Mouse (Mus musculus): ENCODE data around the gene Tm2d1. TPM values are rescaled to one million over a fixed set of nuclear protein-coding genes. Genes with fewer than 3 reads are reported as not detected.

Tm2d1 gene
- polyA plus RNA-seq (2012; rRNA removed), result 56.8 and 61.4 TPM in 2 replicates

DNA sequence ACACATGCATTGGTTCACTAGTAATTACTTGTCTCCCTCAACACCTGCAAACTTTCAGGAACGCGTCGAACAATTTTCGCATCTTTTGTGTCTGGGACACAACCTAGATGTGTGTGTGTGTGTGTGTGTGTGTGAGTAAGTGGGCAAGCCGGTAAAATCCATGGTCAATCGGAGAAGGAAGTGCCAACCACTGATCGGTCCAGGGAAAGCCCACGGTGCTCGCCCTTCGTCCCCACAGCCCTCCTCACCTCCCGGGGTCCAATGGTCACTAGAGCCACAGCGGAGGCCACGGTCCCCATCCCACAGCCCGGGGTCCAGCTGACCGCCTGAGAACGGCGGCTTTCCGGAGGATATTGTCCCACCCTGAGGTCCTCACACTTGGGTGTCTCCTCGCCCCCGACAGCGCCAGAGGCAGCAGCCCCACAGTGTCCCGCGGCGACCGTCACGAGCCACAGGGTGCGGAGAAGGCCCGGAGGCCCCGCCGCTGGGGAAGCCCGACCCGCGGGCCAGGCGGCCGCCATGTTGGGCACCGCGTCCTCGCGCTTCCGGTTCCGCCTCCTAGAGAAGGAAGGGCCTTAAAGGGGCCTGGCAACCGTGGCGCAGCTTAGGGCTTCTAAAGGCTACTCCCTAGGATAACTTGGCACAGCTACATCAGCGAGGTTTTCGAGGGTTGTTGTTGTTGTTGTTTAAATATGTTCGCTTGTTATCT lies at the start of gene Tm2d1:
TSS of gene Tm2d1 (minus strand) at position 591 of the 709 bp plus-strand sequence.

DNA sequence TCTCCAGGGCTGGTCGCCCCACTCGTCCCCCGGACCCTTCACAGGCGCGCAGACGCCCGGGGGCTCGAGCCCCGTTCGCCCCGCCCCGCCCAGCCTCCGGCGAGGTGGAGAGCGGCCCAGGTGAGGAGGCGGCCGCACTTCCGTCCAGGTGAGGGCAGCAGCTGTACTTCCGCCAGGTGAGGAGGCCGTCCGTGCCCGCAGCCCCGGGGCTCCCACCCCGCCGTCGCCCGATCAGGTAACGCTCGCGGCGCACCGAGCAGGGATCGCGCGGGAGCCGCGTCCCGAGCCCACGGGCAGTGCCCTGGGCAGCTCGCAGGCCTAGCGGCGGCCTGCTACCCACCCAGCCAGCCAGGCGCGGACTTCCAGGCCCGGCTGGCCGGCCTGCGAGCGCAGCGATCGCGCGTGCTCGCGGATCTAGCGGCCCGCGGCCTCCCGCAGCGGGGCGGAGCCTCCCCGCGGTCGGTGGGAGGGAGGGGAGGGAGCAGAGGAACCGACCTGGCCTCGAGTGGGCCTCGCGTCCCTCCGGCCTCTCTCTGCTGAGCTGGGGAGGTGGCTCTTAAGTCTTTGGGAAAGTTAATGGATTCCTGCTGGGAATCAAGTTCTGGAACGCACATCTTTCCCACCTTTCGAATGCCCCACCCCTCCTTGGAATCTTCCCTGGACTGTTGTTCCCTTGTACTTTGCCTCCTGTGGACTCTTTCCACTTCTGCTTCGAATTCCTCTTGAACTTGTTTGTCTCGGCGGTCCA lies 12.8 kb upstream of the Tm2d1 start, which contains the start of gene Patj:
TSS of gene Patj (plus strand) at position 96 of the 748 bp plus-strand sequence.

Other genes with a start within 250 kb of the Tm2d1 start
- 8.0 and 8.2 TPM in 2 replicates for gene Patj, start 12.5 kb upstream of the Tm2d1 start, polyA plus RNA-seq (2012; rRNA removed)